Mouse (Mus musculus): Measurements from ENCODE around the gene Hmga2. TPM values are rescaled to one million over a fixed set of nuclear protein-coding genes. Genes with fewer than 3 reads are reported as not detected.

Hmga2 gene
- 5.8 and 21.6 TPM in 2 replicates for total RNA-seq (2012; rRNA removed)

DNA sequence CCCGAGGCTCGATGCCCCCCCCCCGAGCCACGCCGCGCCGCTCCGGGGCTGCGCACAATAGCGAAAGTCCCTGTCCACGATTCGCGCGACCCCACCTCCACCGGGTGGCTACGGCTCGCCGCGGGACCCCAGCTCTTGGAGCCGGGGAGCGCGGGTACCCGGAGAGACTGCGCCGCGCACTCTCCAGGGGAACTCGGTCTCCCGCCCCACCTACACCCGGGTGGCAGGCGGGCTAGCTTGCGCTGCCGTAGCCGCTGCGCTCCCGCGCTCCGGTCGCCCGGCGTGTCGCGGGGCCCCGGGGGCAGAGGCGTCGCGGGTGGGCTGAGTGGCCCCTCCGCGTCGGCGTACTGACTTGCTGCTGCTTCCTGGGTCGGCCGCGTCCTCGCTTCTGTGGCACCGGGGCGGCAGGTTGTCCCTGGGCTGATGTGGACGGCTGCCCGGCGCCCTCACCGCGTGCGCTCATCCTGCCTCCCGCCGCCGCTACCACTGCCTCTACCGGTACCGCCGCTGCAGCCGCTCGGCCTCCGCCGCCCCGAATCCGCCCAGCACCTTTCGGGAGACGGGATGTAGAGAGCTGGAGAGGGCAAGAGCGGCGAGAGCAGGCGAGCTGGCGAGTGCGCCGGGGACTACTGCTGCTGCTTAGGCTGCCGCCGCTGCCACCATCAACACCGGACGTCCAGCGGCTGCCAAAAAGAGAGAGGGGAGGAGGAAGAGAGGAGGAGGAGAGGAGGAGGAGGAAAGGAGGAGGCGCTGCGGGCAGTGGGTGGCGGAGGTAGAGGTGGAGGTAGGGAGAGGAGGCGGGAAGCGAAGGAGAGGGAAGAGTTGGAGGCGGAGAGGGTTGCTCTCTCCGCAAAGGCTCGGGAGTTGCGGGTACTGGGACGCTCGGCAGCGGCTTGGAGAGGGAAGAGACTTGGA is at the start of gene Hmga2:
TSS of gene Hmga2 (minus strand) at position 869 of the 915 bp plus-strand sequence.
- H3K36me3 ChIP-seq (ENCODE audit: control insufficient read depth, insufficient read depth, low read length, poor library complexity, severe bottlenecking) = no peaks in the 10 kb centered on the region
- H3K27ac ChIP-seq (ENCODE audit: insufficient read depth, low read depth, low read length, poor library complexity, severe bottlenecking) = no peak within 1 kb of the TSS
- in situ Hi-C loops (cut with MboI; ENCODE audit: low sequenced_read_pairs in 2 of 2, unreplicated experiment in 2 of 2) = no loop called here
- DNase-seq (ENCODE audit: low read depth, low spot score) = peak; percentile 26
- TF ChIP-seq ZC3H11A (IDR thresholded peaks at IDR 0.05; ENCODE audit: borderline replicate concordance, low read depth, low read length) (no peak), ZNF384 (IDR thresholded peaks at IDR 0.05; ENCODE audit: low read depth, low read length) (no peak), HCFC1 (IDR thresholded peaks at IDR 0.05; ENCODE audit: borderline replicate concordance, insufficient read depth, low read length) (no peak), CHD2 (IDR thresholded peaks at IDR 0.05; ENCODE audit: low read depth, low read length) (no peak), MAFK (IDR thresholded peaks at IDR 0.05; ENCODE audit: insufficient read depth, low read depth, low read length) (no peak)
- H3K4me1 ChIP-seq (ENCODE audit: control insufficient read depth in 2 of 2, insufficient read depth in 2 of 2, low read length in 2 of 2, poor library complexity in 1 of 2) = peaks cover 0 to 5% of the 10 kb centered on the region in 2 experiments; a peak in 2 of 4 replicates
- peak within 1 kb of the TSS; percentile 69 for H3K9ac ChIP-seq (ENCODE audit: insufficient read depth, low read depth, low read length, poor library complexity, severe bottlenecking)
- H3K9me3 ChIP-seq (ENCODE audit: control insufficient read depth, insufficient read depth, low read depth, low read length) = no peaks in the 10 kb centered on the region
- H3K4me3 ChIP-seq (ENCODE audit: insufficient read depth in 1 of 2, low read depth in 1 of 2, low read length in 2 of 2, poor library complexity in 1 of 2, severe bottlenecking in 1 of 2) = peak within 1 kb of the TSS; percentile 61 to 79

DNA sequence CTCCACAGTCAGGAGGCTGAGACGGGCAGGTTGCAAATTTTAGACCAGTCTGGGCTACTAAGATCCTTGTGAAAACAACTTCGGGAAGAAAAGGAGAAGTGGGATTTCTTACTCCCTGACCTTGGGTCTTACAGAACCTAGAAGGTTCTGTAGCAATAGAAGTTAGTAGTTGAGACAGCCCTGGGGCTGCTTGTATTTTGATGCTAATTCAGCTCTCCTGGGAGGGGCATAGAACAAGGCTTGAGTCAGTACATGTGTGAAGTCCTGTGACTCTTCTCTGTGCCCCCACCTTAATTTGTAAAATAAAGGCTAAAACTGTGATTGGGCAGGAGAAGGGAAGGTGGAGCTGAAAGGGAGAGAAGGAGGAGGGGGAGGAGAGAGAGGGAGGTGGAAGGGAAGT is 46.7 kb upstream of the Hmga2 start:
- Histone ChIP-seq H3K36me3 (ENCODE audit: control insufficient read depth, insufficient read depth, low read length, poor library complexity, severe bottlenecking) (no peaks in the 10 kb centered on the region), H3K9ac (ENCODE audit: insufficient read depth, low read depth, low read length, poor library complexity, severe bottlenecking) (no peak overlapping the region; the same call in 1 of the 2 replicates), H3K4me3 (ENCODE audit: insufficient read depth in 1 of 2, low read depth in 1 of 2, low read length in 2 of 2, poor library complexity in 1 of 2, severe bottlenecking in 1 of 2) (peak overlapping the region in 1 of 2 experiments; percentile 40; a peak in 1 of 4 replicates), H3K4me1 (ENCODE audit: control insufficient read depth in 2 of 2, insufficient read depth in 2 of 2, low read length in 2 of 2, poor library complexity in 1 of 2) (peaks cover 10 to 12% of the 10 kb centered on the region in 2 experiments), H3K27ac (ENCODE audit: insufficient read depth, low read depth, low read length, poor library complexity, severe bottlenecking) (peak overlapping the region; percentile 98), H3K9me3 (ENCODE audit: control insufficient read depth, insufficient read depth, low read depth, low read length) (no peaks in the 10 kb centered on the region)
- DNase-seq (ENCODE audit: low read depth, low spot score) = peak; percentile 89
- in situ Hi-C loops (cut with MboI; ENCODE audit: low sequenced_read_pairs in 2 of 2, unreplicated experiment in 2 of 2) = no loop called here
- TF ChIP-seq ZC3H11A (IDR thresholded peaks at IDR 0.05; ENCODE audit: borderline replicate concordance, low read depth, low read length) (no peak), HCFC1 (IDR thresholded peaks at IDR 0.05; ENCODE audit: borderline replicate concordance, insufficient read depth, low read length) (no peak), ZNF384 (IDR thresholded peaks at IDR 0.05; ENCODE audit: low read depth, low read length) (no peak)

DNA sequence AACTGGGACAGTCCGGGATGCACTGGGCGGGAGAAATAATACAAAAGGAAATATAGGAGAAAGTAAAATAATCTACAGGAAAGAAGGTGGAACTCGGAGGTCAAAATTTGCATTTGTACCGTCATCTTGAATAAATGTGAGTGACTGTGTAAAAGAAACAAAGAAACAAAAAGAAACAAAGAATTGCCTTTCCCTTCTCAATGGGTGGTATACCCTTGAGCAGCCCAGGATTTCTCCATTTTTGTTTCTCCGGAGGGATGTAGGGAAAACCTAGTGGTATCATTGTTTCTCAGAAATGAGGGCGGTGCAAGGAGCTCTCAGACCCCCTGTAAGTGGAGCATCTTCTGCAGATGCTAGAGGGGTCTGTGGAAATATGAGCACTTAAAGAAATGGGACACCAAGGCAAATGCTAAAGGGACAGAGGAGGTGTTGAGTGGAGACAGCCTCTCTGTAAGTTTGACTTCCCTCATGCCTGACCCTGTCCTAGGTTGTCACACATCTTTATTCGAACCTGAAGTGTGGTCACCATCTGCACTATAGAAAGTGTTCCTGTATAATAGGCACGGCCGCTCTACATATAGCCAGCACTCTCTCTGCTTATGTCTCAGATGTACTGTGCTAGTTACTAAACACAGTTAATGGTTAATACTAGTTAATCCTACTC is 45.8 kb upstream of the Hmga2 start:
- H3K36me3 ChIP-seq (ENCODE audit: control insufficient read depth, insufficient read depth, low read length, poor library complexity, severe bottlenecking) = no peaks in the 10 kb centered on the region
- H3K27ac ChIP-seq (ENCODE audit: insufficient read depth, low read depth, low read length, poor library complexity, severe bottlenecking) = peak overlapping the region; percentile 98
- no peak for TF ChIP-seq HCFC1 (IDR thresholded peaks at IDR 0.05; ENCODE audit: borderline replicate concordance, insufficient read depth, low read length)
- no peak for TF ChIP-seq CHD2 (IDR thresholded peaks at IDR 0.05; ENCODE audit: low read depth, low read length)
- no peak for TF ChIP-seq MAFK (IDR thresholded peaks at IDR 0.05; ENCODE audit: insufficient read depth, low read depth, low read length)
- TF ChIP-seq ZC3H11A (IDR thresholded peaks at IDR 0.05; ENCODE audit: borderline replicate concordance, low read depth, low read length) = no peak
- no peak for TF ChIP-seq ZNF384 (IDR thresholded peaks at IDR 0.05; ENCODE audit: low read depth, low read length)
- peaks cover 10 to 12% of the 10 kb centered on the region in 2 experiments for H3K4me1 ChIP-seq (ENCODE audit: control insufficient read depth in 2 of 2, insufficient read depth in 2 of 2, low read length in 2 of 2, poor library complexity in 1 of 2)
- DNase-seq (ENCODE audit: low read depth, low spot score) = peak; percentile 47
- no peaks in the 10 kb centered on the region for H3K9me3 ChIP-seq (ENCODE audit: control insufficient read depth, insufficient read depth, low read depth, low read length)
- in situ Hi-C loops (cut with MboI; ENCODE audit: low sequenced_read_pairs in 2 of 2, unreplicated experiment in 2 of 2) = no loop called here
- H3K9ac ChIP-seq (ENCODE audit: insufficient read depth, low read depth, low read length, poor library complexity, severe bottlenecking) = peak overlapping the region; percentile 31; the same call in 1 of the 2 replicates
- no peak overlapping the region; a peak in 1 of 4 replicates for H3K4me3 ChIP-seq (ENCODE audit: insufficient read depth in 1 of 2, low read depth in 1 of 2, low read length in 2 of 2, poor library complexity in 1 of 2, severe bottlenecking in 1 of 2)

DNA sequence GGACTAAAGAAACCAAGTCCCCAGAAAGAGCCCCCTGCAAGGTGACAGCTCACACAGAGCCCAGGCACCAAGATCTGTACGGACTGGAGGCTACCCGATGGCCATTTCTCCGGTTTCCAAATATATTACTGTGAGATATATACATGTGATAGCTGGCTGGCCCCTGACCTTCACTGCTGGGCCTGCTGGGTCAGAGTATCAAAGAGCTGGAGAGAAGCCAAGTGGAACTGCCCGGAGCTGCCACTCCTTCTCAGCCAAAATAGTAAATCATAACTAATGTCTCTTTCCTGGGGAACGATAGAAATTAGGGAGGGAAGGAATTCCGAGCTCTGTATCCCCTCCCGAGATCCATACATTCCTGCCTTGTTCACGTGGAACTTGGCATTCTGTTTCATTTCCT is 40.0 kb upstream of the Hmga2 start:
- no peaks in the 10 kb centered on the region for H3K9me3 ChIP-seq (ENCODE audit: control insufficient read depth, insufficient read depth, low read depth, low read length)
- peaks cover 1 to 4% of the 10 kb centered on the region in 2 experiments for H3K4me1 ChIP-seq (ENCODE audit: control insufficient read depth in 2 of 2, insufficient read depth in 2 of 2, low read length in 2 of 2, poor library complexity in 1 of 2)
- no peak overlapping the region for H3K4me3 ChIP-seq (ENCODE audit: insufficient read depth in 1 of 2, low read depth in 1 of 2, low read length in 2 of 2, poor library complexity in 1 of 2, severe bottlenecking in 1 of 2)
- H3K9ac ChIP-seq (ENCODE audit: insufficient read depth, low read depth, low read length, poor library complexity, severe bottlenecking) = no peak overlapping the region
- no peak overlapping the region for H3K27ac ChIP-seq (ENCODE audit: insufficient read depth, low read depth, low read length, poor library complexity, severe bottlenecking)
- in situ Hi-C loops (cut with MboI; ENCODE audit: low sequenced_read_pairs in 2 of 2, unreplicated experiment in 2 of 2) = no loop called here
- no peaks in the 10 kb centered on the region for H3K36me3 ChIP-seq (ENCODE audit: control insufficient read depth, insufficient read depth, low read length, poor library complexity, severe bottlenecking)
- DNase-seq (ENCODE audit: low read depth, low spot score) = no peak
- TF ChIP-seq ZC3H11A (IDR thresholded peaks at IDR 0.05; ENCODE audit: borderline replicate concordance, low read depth, low read length) (no peak), ZNF384 (IDR thresholded peaks at IDR 0.05; ENCODE audit: low read depth, low read length) (no peak), MAFK (IDR thresholded peaks at IDR 0.05; ENCODE audit: insufficient read depth, low read depth, low read length) (no peak), HCFC1 (IDR thresholded peaks at IDR 0.05; ENCODE audit: borderline replicate concordance, insufficient read depth, low read length) (no peak), CHD2 (IDR thresholded peaks at IDR 0.05; ENCODE audit: low read depth, low read length) (no peak)

Data from ES-E14 (cell line).